Mouse (Mus musculus) lung, adult 2 months (tissue): ENCODE data around the gene Methig1.
A peak's percentile ranks its signal among the peaks of the same experiment; 100 is the strongest.

Experiments used
- CTCF ChIP-seq: fragments of 200-500 bp; IDR thresholded peaks from 2 replicates; pipeline ENCODE4 v1.5.1; 2011; ENCODE audit warnings: mild to moderate bottlenecking, low read length, control low read depth; ENCODE audit not compliant: insufficient read depth
- POLR2A ChIP-seq: fragments of 200-500 bp; IDR thresholded peaks from 2 replicates; pipeline ENCODE4 v1.6.1; 2011; ENCODE audit warnings: low read depth, mild to moderate bottlenecking, control low read depth, low read length, borderline replicate concordance; ENCODE audit errors: extremely low read depth

- TF ChIP-seq CTCF (0 out of 2 replicates have a peak, but pooled peaks have one; percentile 9), POLR2A (no peak)
These were observed 22.1 kb downstream of the Methig1 start for GRCm38 (mm10) chr15:100375066-100375465.
